Mouse (Mus musculus): ENCODE results near the gene Ccl17. TPM values are rescaled to one million over a fixed set of nuclear protein-coding genes. Genes with fewer than 3 reads are reported as not detected.
A peak's percentile ranks its signal among the peaks of the same experiment; 100 is the strongest.

Gene Ccl17
- polyA plus RNA-seq, 1 experiment, result 0.64 TPM

- Histone ChIP-seq H3K4me3 (ENCODE audit: insufficient read depth, low read depth, low read length) (no peak overlapping the region), H3K27me3 (replicated peaks; ENCODE audit: control insufficient read depth, insufficient read depth, low read length) (no peaks in the 10 kb centered on the region), H3K27ac (ENCODE audit: insufficient read depth, low read depth, low read length) (peak overlapping the region; percentile 50), H3K4me1 (ENCODE audit: control insufficient read depth, insufficient read depth, low read length) (peaks cover 49% of the 10 kb centered on the region), H3K36me3 (ENCODE audit: control insufficient read depth, insufficient read depth, low read length) (no peaks in the 10 kb centered on the region)
- 60% methylated on average over 7 of the region's 7 CpGs for WGBS
- TF ChIP-seq CTCF (conservative IDR thresholded peaks at IDR 0.05; ENCODE audit: insufficient read depth, insufficient read length, low read depth, low read length) (no peak), POLR2A (IDR thresholded peaks at IDR 0.05; ENCODE audit: low read depth, low read length) (no peak)
- no peak for DNase-seq
Observed at GRCm38 (mm10) chr8:94781155-94781837, 29.0 kb upstream of the Ccl17 start.

GRCm38 (mm10) chr8:94781838-94782235, 28.4 kb upstream of the Ccl17 start:
- no peaks in the 10 kb centered on the region for H3K36me3 ChIP-seq (ENCODE audit: control insufficient read depth, insufficient read depth, low read length)
- peak; percentile 96 for DNase-seq

GRCm38 (mm10) chr8:94783890-94784289, 26.4 kb upstream of the Ccl17 start:
- Histone ChIP-seq H3K4me3 (ENCODE audit: insufficient read depth, low read depth, low read length) (no peak overlapping the region), H3K4me1 (ENCODE audit: control insufficient read depth, insufficient read depth, low read length) (peaks cover 50% of the 10 kb centered on the region), H3K27me3 (replicated peaks; ENCODE audit: control insufficient read depth, insufficient read depth, low read length) (no peaks in the 10 kb centered on the region), H3K36me3 (ENCODE audit: control insufficient read depth, insufficient read depth, low read length) (no peaks in the 10 kb centered on the region), H3K27ac (ENCODE audit: insufficient read depth, low read depth, low read length) (no peak overlapping the region)
- no peak for DNase-seq
- 67% methylated on average over 4 of the region's 4 CpGs for WGBS
- no peak for TF ChIP-seq POLR2A (IDR thresholded peaks at IDR 0.05; ENCODE audit: low read depth, low read length)
- TF ChIP-seq CTCF (conservative IDR thresholded peaks at IDR 0.05; ENCODE audit: insufficient read depth, insufficient read length, low read depth, low read length), result no peak

More at GRCm38 (mm10) chr8:94781838-94782235, 28.4 kb upstream of the Ccl17 start:
- no peaks in the 10 kb centered on the region for H3K27me3 ChIP-seq (replicated peaks; ENCODE audit: control insufficient read depth, insufficient read depth, low read length)
- H3K4me3 ChIP-seq (ENCODE audit: insufficient read depth, low read depth, low read length), result no peak overlapping the region
- H3K4me1 ChIP-seq (ENCODE audit: control insufficient read depth, insufficient read depth, low read length), result peaks cover 49% of the 10 kb centered on the region
- H3K27ac ChIP-seq (ENCODE audit: insufficient read depth, low read depth, low read length), result peak overlapping the region; percentile 85
- TF ChIP-seq CTCF (conservative IDR thresholded peaks at IDR 0.05; ENCODE audit: insufficient read depth, insufficient read length, low read depth, low read length), result no peak
- no peak for TF ChIP-seq POLR2A (IDR thresholded peaks at IDR 0.05; ENCODE audit: low read depth, low read length)
- WGBS, result 13% methylated on average over 11 of the region's 11 CpGs

- 28% methylated on average over 12 of the region's 12 CpGs for WGBS
- TF ChIP-seq POLR2A (IDR thresholded peaks at IDR 0.05; ENCODE audit: low read depth, low read length) (no peak), CTCF (conservative IDR thresholded peaks at IDR 0.05; ENCODE audit: insufficient read depth, insufficient read length, low read depth, low read length) (peak; percentile 64)
- H3K4me1 ChIP-seq (ENCODE audit: control insufficient read depth, insufficient read depth, low read length), result peaks cover 57% of the 10 kb centered on the region
- H3K27me3 ChIP-seq (replicated peaks; ENCODE audit: control insufficient read depth, insufficient read depth, low read length), result no peaks in the 10 kb centered on the region
- DNase-seq, result peak; percentile 89
- H3K27ac ChIP-seq (ENCODE audit: insufficient read depth, low read depth, low read length), result peak overlapping the region; percentile 64
- no peaks in the 10 kb centered on the region for H3K36me3 ChIP-seq (ENCODE audit: control insufficient read depth, insufficient read depth, low read length)
- no peak overlapping the region for H3K4me3 ChIP-seq (ENCODE audit: insufficient read depth, low read depth, low read length)
Observed at GRCm38 (mm10) chr8:94785247-94785985, 24.8 kb upstream of the Ccl17 start.

GRCm38 (mm10) chr8:94785995-94786595, 24.2 kb upstream of the Ccl17 start:
- no peak for TF ChIP-seq CTCF (conservative IDR thresholded peaks at IDR 0.05; ENCODE audit: insufficient read depth, insufficient read length, low read depth, low read length)
- no peak for TF ChIP-seq POLR2A (IDR thresholded peaks at IDR 0.05; ENCODE audit: low read depth, low read length)
- 78% methylated on average over 6 of the region's 6 CpGs for WGBS
- Histone ChIP-seq H3K27me3 (replicated peaks; ENCODE audit: control insufficient read depth, insufficient read depth, low read length) (no peaks in the 10 kb centered on the region), H3K27ac (ENCODE audit: insufficient read depth, low read depth, low read length) (0 out of 2 replicates have a peak overlapping the region, but pooled peaks have one; percentile 21), H3K4me1 (ENCODE audit: control insufficient read depth, insufficient read depth, low read length) (peaks cover 53% of the 10 kb centered on the region), H3K4me3 (ENCODE audit: insufficient read depth, low read depth, low read length) (no peak overlapping the region), H3K36me3 (ENCODE audit: control insufficient read depth, insufficient read depth, low read length) (no peaks in the 10 kb centered on the region)
- DNase-seq, result no peak

- H3K4me1 ChIP-seq (ENCODE audit: control insufficient read depth, insufficient read depth, low read length), result peaks cover 38% of the 10 kb centered on the region
- no peak overlapping the region for H3K4me3 ChIP-seq (ENCODE audit: insufficient read depth, low read depth, low read length)
- TF ChIP-seq CTCF (conservative IDR thresholded peaks at IDR 0.05; ENCODE audit: insufficient read depth, insufficient read length, low read depth, low read length) (no peak), POLR2A (IDR thresholded peaks at IDR 0.05; ENCODE audit: low read depth, low read length) (no peak)
- DNase-seq, result peak; percentile 89
- peak overlapping the region; percentile 95 for H3K27ac ChIP-seq (ENCODE audit: insufficient read depth, low read depth, low read length)
- no peaks in the 10 kb centered on the region for H3K27me3 ChIP-seq (replicated peaks; ENCODE audit: control insufficient read depth, insufficient read depth, low read length)
- WGBS, result 33% methylated on average over 15 of the region's 15 CpGs
- H3K36me3 ChIP-seq (ENCODE audit: control insufficient read depth, insufficient read depth, low read length), result no peaks in the 10 kb centered on the region
Observed at GRCm38 (mm10) chr8:94787524-94788501, 22.4 kb upstream of the Ccl17 start.

All from kidney, adult 2 months (tissue).